Mouse (Mus musculus) kidney, adult 18-20 months (tissue): ENCODE results near the gene Fgf11.

Experiments
- DNase-seq: peaks from one replicate; pipeline ENCODE4 v3.0.0; 2021

The Fgf11 gene

GRCm38 (mm10) chr11:69778985-69779384, 22.7 kb downstream of the Fgf11 start:
- DNase-seq, result no peak

GRCm38 (mm10) chr11:69778258-69778982, 23.2 kb downstream of the Fgf11 start:
- DNase-seq, result no peak

- no peak for DNase-seq
Measured at GRCm38 (mm10) chr11:69777504-69778257, 24.0 kb downstream of the Fgf11 start.

GRCm38 (mm10) chr11:69776488-69776887, 25.2 kb downstream of the Fgf11 start:
- DNase-seq, result no peak

GRCm38 (mm10) chr11:69775716-69776115, 25.9 kb downstream of the Fgf11 start:
- DNase-seq, result no peak

- no peak for DNase-seq
Measured at GRCm38 (mm10) chr11:69774961-69775360, 26.7 kb downstream of the Fgf11 start.

- peak; percentile 21 for DNase-seq
Measured at GRCm38 (mm10) chr11:69767625-69767909, 34.1 kb downstream of the Fgf11 start.

GRCm38 (mm10) chr11:69766872-69767624, 34.6 kb downstream of the Fgf11 start:
- peak; percentile 29 for DNase-seq

GRCm38 (mm10) chr11:69766126-69766609, 35.5 kb downstream of the Fgf11 start:
- DNase-seq, result peak; percentile 77

GRCm38 (mm10) chr11:69765221-69766125, 36.2 kb downstream of the Fgf11 start, which contains the start of gene Zbtb4:
Gene Zbtb4 (plus strand): TSS chr11:69765912.
- DNase-seq, result peak; percentile 51

- no peak for DNase-seq
Measured at GRCm38 (mm10) chr11:69763551-69763950, 38.1 kb downstream of the Fgf11 start.

GRCm38 (mm10) chr11:69761868-69762267, 39.8 kb downstream of the Fgf11 start, which contains the start of gene Slc35g3:
Gene Slc35g3 (minus strand): TSS chr11:69761968.
- no peak for DNase-seq

- no peak for DNase-seq
Measured at GRCm38 (mm10) chr11:69760901-69761200, 40.8 kb downstream of the Fgf11 start.

GRCm38 (mm10) chr11:69760160-69760900, 41.3 kb downstream of the Fgf11 start:
- DNase-seq, result no peak

GRCm38 (mm10) chr11:69758971-69759721, 42.5 kb downstream of the Fgf11 start:
- DNase-seq, result peak; percentile 89

GRCm38 (mm10) chr11:69758478-69758970, 43.1 kb downstream of the Fgf11 start, which contains the start of gene Polr2a:
Gene Polr2a (minus strand): TSS chr11:69758637.
- DNase-seq, result peak; percentile 98

- peak; percentile 97 for DNase-seq
Measured at GRCm38 (mm10) chr11:69758090-69758456, 43.6 kb downstream of the Fgf11 start.

- DNase-seq, result no peak
Measured at GRCm38 (mm10) chr11:69757303-69758089, 44.2 kb downstream of the Fgf11 start.

- DNase-seq, result no peak
Measured at GRCm38 (mm10) chr11:69754701-69755100, 47.0 kb downstream of the Fgf11 start.

- no peak for DNase-seq
Measured at GRCm38 (mm10) chr11:69754233-69754632, 47.4 kb downstream of the Fgf11 start.
